Mouse (Mus musculus): ENCODE data around the gene Krt87. TPM values are rescaled to one million over a fixed set of nuclear protein-coding genes. Genes with fewer than 3 reads are reported as not detected.

Gene Krt87
- polyA plus RNA-seq, 2 experiments: not detected

GRCm38 (mm10) chr15:101459283-101459682 is 20.7 kb upstream of the Krt87 start:
- DNase-seq (ENCODE audit: low read depth in 3 of 3, low spot score in 3 of 3) (no peak), ATAC-seq (ENCODE audit: insufficient read depth) (no peak)
- TF ChIP-seq EP300 (IDR thresholded peaks at IDR 0.05; ENCODE audit: low read depth) (no peak), CTCF (IDR thresholded peaks at IDR 0.05; ENCODE audit: low read depth) (peak; percentile 49)
- 62% methylated on average over 14 of the region's 14 CpGs for WGBS (ENCODE audit: insufficient replicate concordance)
- no peaks in the 10 kb centered on the region for H3K36me3 ChIP-seq (replicated peaks; ENCODE audit: control insufficient read depth, insufficient read depth, low read depth)
- no peak overlapping the region for H3K9ac ChIP-seq (replicated peaks)
- H3K27ac ChIP-seq: no peak overlapping the region
- H3K4me1 ChIP-seq (replicated peaks; ENCODE audit: control insufficient read depth in 2 of 2, insufficient read depth in 2 of 2, low read length in 1 of 2): no peaks in the 10 kb centered on the region
- H3K4me3 ChIP-seq (ENCODE audit: insufficient read depth in 1 of 2, low read depth in 2 of 2, low read length in 2 of 2): no peak overlapping the region
- H3K9me3 ChIP-seq (ENCODE audit: control insufficient read depth, low read length): no peaks in the 10 kb centered on the region; the same call in 1 of the 2 replicates
- H3K4me2 ChIP-seq (ENCODE audit: low read depth): no peak overlapping the region
- H3K27me3 ChIP-seq (ENCODE audit: control insufficient read depth, insufficient read depth, low read length): no peaks in the 10 kb centered on the region

- H3K4me1 ChIP-seq (replicated peaks; ENCODE audit: control insufficient read depth in 2 of 2, insufficient read depth in 2 of 2, low read length in 1 of 2): no peaks in the 10 kb centered on the region
- ATAC-seq (ENCODE audit: insufficient read depth) (no peak), DNase-seq (ENCODE audit: low read depth in 3 of 3, low spot score in 3 of 3) (no peak)
- no peak overlapping the region for H3K27ac ChIP-seq
- no peak overlapping the region for H3K4me2 ChIP-seq (ENCODE audit: low read depth)
- H3K9me3 ChIP-seq (ENCODE audit: control insufficient read depth, low read length): no peaks in the 10 kb centered on the region; the same call in 1 of the 2 replicates
- no peak for TF ChIP-seq CTCF (IDR thresholded peaks at IDR 0.05; ENCODE audit: low read depth)
- H3K9ac ChIP-seq (replicated peaks): no peak overlapping the region
- H3K36me3 ChIP-seq (replicated peaks; ENCODE audit: control insufficient read depth, insufficient read depth, low read depth): no peaks in the 10 kb centered on the region
- no peaks in the 10 kb centered on the region for H3K27me3 ChIP-seq (ENCODE audit: control insufficient read depth, insufficient read depth, low read length)
- 67% methylated on average over 16 of the region's 16 CpGs for WGBS (ENCODE audit: insufficient replicate concordance)
- no peak overlapping the region for H3K4me3 ChIP-seq (ENCODE audit: insufficient read depth in 1 of 2, low read depth in 2 of 2, low read length in 2 of 2)
These were observed 19.8 kb upstream of the Krt87 start for GRCm38 (mm10) chr15:101458361-101458930.

GRCm38 (mm10) chr15:101455891-101456290 is 17.3 kb upstream of the Krt87 start:
- no peak overlapping the region for H3K27ac ChIP-seq
- H3K4me3 ChIP-seq (ENCODE audit: insufficient read depth in 1 of 2, low read depth in 2 of 2, low read length in 2 of 2): no peak overlapping the region
- H3K27me3 ChIP-seq (ENCODE audit: control insufficient read depth, insufficient read depth, low read length): no peaks in the 10 kb centered on the region
- no peak overlapping the region for H3K9ac ChIP-seq (replicated peaks)
- TF ChIP-seq EP300 (IDR thresholded peaks at IDR 0.05; ENCODE audit: low read depth) (no peak), CTCF (IDR thresholded peaks at IDR 0.05; ENCODE audit: low read depth) (no peak)
- 61% methylated on average over 6 of the region's 6 CpGs for WGBS (ENCODE audit: insufficient replicate concordance)
- no peak overlapping the region for H3K4me2 ChIP-seq (ENCODE audit: low read depth)
- DNase-seq (ENCODE audit: low read depth in 3 of 3, low spot score in 3 of 3) (no peak), ATAC-seq (ENCODE audit: insufficient read depth) (no peak)
- H3K36me3 ChIP-seq (replicated peaks; ENCODE audit: control insufficient read depth, insufficient read depth, low read depth): no peaks in the 10 kb centered on the region
- no peaks in the 10 kb centered on the region for H3K4me1 ChIP-seq (replicated peaks; ENCODE audit: control insufficient read depth in 2 of 2, insufficient read depth in 2 of 2, low read length in 1 of 2)
- no peaks in the 10 kb centered on the region; the same call in 1 of the 2 replicates for H3K9me3 ChIP-seq (ENCODE audit: control insufficient read depth, low read length)

GRCm38 (mm10) chr15:101455292-101455691 is 16.7 kb upstream of the Krt87 start:
- no peaks in the 10 kb centered on the region for H3K4me1 ChIP-seq (replicated peaks; ENCODE audit: control insufficient read depth in 2 of 2, insufficient read depth in 2 of 2, low read length in 1 of 2)
- no peak overlapping the region for H3K27ac ChIP-seq
- no peaks in the 10 kb centered on the region; the same call in 1 of the 2 replicates for H3K9me3 ChIP-seq (ENCODE audit: control insufficient read depth, low read length)
- ATAC-seq (ENCODE audit: insufficient read depth) (no peak), DNase-seq (ENCODE audit: low read depth in 3 of 3, low spot score in 3 of 3) (no peak)
- no peaks in the 10 kb centered on the region for H3K36me3 ChIP-seq (replicated peaks; ENCODE audit: control insufficient read depth, insufficient read depth, low read depth)
- no peak overlapping the region for H3K4me3 ChIP-seq (ENCODE audit: insufficient read depth in 1 of 2, low read depth in 2 of 2, low read length in 2 of 2)
- no peak overlapping the region for H3K4me2 ChIP-seq (ENCODE audit: low read depth)
- no peaks in the 10 kb centered on the region for H3K27me3 ChIP-seq (ENCODE audit: control insufficient read depth, insufficient read depth, low read length)
- 67% methylated on average over 2 of the region's 2 CpGs for WGBS (ENCODE audit: insufficient replicate concordance)
- no peak for TF ChIP-seq CTCF (IDR thresholded peaks at IDR 0.05; ENCODE audit: low read depth)
- TF ChIP-seq EP300 (IDR thresholded peaks at IDR 0.05; ENCODE audit: low read depth): no peak
- no peak overlapping the region for H3K9ac ChIP-seq (replicated peaks)

GRCm38 (mm10) chr15:101454774-101455173 is 16.2 kb upstream of the Krt87 start:
- ATAC-seq (ENCODE audit: insufficient read depth) (no peak), DNase-seq (ENCODE audit: low read depth in 3 of 3, low spot score in 3 of 3) (no peak)
- 62% methylated on average over 8 of the region's 8 CpGs for WGBS (ENCODE audit: insufficient replicate concordance)
- no peak overlapping the region for H3K4me3 ChIP-seq (ENCODE audit: insufficient read depth in 1 of 2, low read depth in 2 of 2, low read length in 2 of 2)
- no peak overlapping the region for H3K9ac ChIP-seq (replicated peaks)
- no peaks in the 10 kb centered on the region for H3K36me3 ChIP-seq (replicated peaks; ENCODE audit: control insufficient read depth, insufficient read depth, low read depth)
- H3K27me3 ChIP-seq (ENCODE audit: control insufficient read depth, insufficient read depth, low read length): no peaks in the 10 kb centered on the region
- H3K9me3 ChIP-seq (ENCODE audit: control insufficient read depth, low read length): no peaks in the 10 kb centered on the region; the same call in 1 of the 2 replicates
- no peak overlapping the region for H3K4me2 ChIP-seq (ENCODE audit: low read depth)
- no peaks in the 10 kb centered on the region for H3K4me1 ChIP-seq (replicated peaks; ENCODE audit: control insufficient read depth in 2 of 2, insufficient read depth in 2 of 2, low read length in 1 of 2)
- TF ChIP-seq CTCF (IDR thresholded peaks at IDR 0.05; ENCODE audit: low read depth) (no peak), EP300 (IDR thresholded peaks at IDR 0.05; ENCODE audit: low read depth) (no peak)
- no peak overlapping the region for H3K27ac ChIP-seq
